Mouse (Mus musculus) thymus, adult 2 months (tissue): ENCODE measurements at regions not wholly inside any gene's neighbourhood (a gene's known extent, or its start where the extent isn't known, plus 50 kb on each side); places are given as distances from the start of the nearest gene placed in this dataset.

Source experiments
- CTCF ChIP-seq: fragments of 200-500 bp; IDR thresholded peaks from 2 replicates; pipeline ENCODE4 v1.5.1; 2012; ENCODE audit warnings: mild to moderate bottlenecking, control low read depth, low read length, moderate library complexity, borderline replicate concordance; ENCODE audit not compliant: control insufficient read depth, poor library complexity, insufficient read depth; ENCODE audit errors: extremely low read depth
- POLR2A ChIP-seq: fragments of 200-500 bp; IDR thresholded peaks from 2 replicates; pipeline ENCODE4 v1.6.1; 2012; ENCODE audit warnings: mild to moderate bottlenecking, low read length, control low read depth, moderate library complexity; ENCODE audit not compliant: control insufficient read depth, poor library complexity, insufficient read depth; ENCODE audit errors: extremely low read depth

DNA sequence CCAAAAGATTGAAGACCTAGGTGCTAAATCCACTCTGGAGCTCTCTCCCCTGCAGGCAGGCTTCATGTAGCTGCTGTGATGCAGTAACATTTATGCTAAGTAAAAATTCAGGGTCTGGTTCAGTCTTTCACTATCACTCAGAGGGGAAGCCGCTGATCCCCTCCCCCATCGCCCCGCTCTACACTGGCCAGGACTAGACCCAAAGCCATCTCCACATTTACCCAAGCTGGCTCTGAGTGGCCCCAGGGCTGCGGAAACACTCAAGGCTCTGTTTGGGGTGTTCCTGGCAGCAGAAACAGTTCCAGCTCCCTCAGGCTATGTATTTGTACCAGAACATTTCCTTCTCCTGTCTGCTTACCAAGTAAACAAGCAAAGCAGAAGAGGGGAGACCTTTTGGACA is 85.5 kb upstream of the Gm26657 start:
- TF ChIP-seq CTCF (no peak), POLR2A (no peak)
